Mouse (Mus musculus) lung, postnatal 4 days (tissue): ENCODE measurements at regions not wholly inside any gene's neighbourhood (a gene's known extent, or its start where the extent isn't known, plus 50 kb on each side); places are given as distances from the start of the nearest gene placed in this dataset.
A peak's percentile ranks its signal among the peaks of the same experiment; 100 is the strongest.

Experiments used
- DNase-seq, 2 experiments: peaks; one replicate each; pipeline ENCODE4 v3.0.0; 2021

DNA sequence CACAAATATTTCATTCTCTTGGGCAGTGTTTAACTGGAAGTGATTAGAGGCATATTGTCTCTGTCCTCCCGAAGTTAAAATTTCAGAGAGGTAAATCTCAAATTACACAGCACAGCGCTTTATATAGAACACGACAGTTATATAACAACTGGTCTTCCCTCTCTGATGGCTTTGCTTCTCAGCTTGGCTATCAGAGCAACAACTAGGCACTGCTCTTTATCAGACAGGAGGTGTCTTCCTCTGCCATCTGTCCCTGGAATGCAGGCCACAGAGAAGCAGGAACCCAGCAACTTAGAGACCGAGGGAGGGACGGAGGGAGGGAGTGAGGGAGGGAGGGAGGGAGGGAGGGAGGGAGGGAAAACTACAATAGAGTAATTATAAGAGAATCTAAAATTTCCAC is 129.4 kb upstream of the Tll1 start:
- DNase-seq = no peak

DNA sequence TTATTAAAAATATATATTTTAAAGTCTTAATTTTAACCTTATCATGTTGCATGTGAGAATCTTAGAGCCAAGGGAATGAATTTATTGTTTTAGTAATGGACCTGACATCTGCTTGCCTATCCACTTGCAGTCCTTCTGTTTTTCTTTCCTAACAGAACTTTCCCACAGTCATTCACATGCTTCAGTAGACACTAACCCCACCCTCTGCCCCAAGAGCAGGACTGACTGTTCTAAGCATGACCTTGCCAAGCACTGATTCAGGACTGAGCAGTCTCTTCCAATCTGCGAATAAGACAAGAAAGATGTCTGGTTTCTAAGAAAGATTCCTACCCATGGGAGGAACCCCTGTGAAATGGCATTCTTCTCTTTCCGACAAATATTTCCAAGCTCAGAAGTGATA is 117.9 kb upstream of the Tll1 start:
- no peak for DNase-seq

DNA sequence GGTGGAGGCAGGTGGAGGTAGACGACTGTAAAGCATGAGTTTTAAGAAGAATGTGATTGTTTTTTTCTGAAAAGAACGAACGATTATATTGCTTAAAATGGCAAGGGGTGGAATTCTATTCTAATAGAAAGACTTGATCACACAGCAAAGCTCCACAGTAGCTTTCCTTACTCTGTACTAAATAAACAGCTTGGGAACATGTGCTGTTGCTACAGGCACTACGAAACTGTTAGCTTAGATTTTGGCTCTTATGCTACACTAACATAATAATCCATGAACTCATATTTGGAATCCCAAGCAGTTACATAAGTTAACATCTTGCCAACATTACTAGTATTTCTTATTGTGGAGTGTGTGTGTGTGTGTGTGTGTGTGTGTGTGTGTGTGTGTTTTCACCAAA is 114.3 kb upstream of the Tll1 start:
- DNase-seq = no peak

DNA sequence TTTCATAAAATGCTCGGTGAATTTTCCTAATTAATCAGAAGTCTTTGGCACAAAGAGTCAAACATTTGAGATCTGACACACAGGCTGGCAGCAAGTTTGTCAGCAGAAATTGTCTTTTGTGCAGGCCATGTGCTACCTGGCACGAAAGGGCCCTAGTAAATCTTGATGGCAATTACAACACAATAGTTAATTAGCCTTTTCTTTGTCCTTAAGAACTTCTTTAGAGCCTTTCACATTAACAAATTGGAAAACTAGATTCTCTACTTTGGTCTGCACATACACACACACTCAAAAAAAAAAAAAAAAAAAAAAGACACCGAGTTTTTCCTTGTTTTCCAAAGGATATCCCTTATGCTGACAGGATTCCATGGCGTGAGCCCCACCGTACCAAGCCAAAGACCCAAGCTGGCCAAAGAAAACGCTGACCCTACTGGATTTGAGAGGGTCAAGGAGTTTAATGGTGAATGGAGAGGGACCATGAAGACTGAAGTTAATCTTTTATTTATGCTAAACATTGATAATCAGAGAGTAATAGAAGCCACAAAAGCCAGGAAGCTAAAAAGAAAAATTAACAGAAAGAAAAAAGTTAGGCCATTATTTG is 113.2 kb upstream of the Tll1 start:
- DNase-seq = no peak

DNA sequence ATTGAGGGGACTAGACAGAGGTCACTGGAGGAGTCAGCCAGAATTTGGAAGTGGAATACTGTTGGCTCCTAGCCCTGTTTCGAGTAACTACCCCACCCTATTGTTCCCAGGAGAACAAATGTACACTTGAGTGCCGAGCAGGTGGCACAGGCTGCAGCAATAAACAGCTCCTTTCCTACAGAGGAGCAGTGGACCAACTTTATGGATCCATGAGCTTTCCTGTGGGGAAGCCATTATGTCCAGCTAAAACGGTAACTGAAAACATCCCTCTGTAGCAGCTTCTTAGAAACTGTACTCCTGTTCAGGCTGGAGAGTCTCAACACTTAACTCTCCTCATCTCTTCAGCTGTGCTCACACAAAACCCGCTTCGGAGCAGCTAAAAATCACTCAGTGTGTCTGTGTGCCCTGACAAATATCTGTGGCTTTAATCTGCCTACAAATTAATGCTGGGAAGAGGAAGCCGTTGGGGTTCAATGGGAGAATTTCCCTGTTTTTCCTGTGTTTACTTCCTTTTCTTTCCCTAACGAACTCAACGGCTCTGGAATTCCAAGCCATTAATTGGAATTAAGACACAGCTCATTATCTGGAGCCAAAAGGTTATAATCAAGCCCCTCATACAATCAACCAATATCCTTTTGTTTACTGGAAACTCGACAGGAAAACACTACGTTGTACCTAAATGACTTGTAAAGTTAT is 112.6 kb upstream of the Tll1 start:
- peak; percentile 13 to 22 for DNase-seq

DNA sequence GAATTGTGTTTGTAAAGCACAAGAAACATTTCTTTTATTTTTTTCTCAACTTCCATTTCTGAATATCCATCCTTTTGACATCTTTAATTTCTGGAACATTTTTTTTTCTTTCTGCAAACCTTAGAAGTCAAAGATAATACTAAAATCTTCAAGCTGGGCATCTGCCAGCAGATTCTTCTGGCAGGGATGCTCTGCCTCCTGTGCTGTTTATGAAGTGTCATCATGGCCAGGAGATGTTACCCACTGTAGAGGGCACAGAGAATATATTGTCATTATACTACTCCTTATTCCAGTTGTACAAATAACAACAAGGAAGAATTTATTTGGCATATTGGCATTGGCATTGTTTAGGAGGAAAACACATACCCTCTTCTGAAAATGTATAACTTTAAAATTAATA is 111.7 kb upstream of the Tll1 start:
- no peak for DNase-seq

DNA sequence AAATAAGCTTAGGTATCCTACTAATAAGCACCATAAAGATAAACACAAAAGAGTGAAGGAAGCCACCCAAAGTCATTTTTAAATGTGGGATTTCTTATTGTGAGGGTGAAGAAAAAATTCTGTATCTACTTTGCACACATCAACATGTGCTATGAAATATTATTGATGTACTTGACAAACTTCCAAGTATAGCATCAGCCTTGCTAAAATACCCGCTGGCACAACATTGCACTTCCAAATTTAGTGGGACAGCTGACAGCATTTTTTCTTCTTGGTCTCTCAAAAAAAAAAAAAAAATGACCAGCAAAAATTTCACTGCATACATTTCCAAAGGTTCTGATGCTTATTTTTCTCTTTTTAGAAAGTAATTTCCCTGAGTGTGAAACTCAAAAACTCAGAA is 101.9 kb upstream of the Tll1 start:
- no peak for DNase-seq

DNA sequence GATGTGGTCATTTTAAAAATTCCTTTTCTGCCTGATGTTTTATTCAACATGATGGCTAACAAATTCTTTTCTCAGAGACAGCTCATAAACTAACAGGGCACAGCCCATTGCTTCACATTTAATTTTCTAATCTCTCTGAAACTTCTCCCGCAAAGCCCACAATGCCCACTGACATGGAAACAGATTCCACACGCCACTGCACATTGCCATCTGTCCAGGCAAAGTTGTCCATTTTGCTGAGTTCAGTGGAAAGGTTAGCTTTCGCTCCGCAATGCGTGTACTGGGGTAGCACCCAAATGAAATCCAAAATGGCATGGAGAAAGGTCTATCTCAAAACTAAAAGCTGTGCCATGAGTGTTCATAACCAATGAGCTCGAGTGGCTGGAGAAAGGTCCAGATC is 76.7 kb upstream of the Tll1 start:
- no peak for DNase-seq

DNA sequence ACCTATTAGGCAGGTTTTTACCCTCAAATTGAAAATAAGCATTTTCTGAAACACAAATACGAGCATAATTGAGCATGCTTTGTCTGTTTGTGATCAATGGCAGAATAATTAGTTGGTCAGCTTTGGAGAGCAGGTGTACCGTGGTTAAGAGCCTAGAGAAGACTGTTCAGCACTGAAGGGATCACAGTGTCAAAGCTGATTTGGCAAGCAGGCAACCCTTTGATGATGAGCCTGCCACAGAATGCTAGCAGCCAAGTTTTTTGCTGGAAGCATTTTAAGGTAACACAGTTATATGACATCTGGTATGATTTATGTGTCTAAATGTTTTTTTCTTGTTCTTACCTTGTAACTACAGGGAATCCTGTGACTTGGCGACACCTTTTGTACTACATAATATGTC is 75.5 kb upstream of the Tll1 start:
- no peak for DNase-seq

DNA sequence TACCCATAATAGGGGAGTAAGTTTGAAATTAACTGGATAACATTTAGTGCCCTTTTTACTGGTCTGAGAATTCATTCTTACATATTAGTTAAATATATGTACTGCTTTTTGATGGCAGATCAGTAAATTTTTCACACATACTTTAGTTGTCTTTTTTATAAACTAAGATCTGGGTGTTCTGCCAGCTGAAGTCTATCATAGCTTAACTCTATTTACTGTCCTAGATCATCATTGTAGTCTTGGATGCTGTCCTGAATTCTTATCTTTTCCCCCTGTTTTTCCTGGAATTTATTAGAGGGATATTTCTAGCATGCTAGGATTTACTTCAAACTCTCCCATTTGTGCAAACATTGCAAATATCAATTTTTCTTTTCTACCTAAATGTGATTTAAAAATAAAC is 74.3 kb upstream of the Tll1 start:
- no peak for DNase-seq

DNA sequence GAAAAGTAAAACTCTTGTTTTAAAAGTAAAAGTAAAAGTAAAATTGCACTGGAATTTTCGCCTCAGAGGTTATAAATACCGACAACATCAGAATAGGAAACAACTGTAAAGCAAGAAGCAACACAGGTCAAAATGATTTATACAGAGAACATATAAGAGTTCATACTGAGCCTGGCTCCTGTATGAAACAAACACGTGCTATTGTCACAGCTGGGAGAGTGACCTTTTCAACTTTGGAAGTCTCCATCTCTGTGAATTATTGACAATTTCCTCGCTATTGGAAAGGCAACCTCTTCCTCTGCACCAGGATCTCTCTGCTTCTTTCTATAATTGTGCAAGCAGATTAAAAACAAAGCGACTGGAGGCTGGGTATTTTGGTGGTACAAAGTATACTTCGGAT is 70.0 kb upstream of the Tll1 start:
- no peak for DNase-seq

DNA sequence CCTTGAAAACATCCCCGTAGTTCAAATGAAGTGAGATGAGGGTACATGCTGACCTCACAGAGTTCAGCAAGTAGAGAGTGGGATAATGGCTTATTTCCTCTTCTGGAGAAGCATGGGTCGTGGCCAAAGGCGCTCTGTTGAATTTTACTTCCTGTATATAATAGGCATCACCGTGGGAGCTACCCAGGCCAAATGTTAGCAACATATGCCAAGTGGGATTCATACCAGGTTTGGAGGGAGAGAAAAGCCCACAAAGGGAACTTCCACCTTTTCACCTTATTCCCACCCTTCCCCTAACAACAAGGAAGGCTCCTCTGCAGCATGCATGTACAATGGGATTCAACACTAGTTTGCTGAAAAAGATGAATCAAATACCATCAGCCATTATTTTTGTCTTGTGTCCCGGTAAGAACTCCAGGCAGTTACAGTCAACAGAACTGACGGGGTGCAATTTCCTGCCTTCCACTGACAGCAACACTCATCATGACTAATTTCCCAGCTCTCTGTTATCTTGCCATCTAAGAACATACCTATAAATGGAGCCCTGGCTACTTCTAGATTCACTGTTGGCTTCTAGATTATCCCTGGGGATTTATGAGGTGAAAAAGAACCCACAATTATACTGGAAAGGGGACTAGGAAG is 59.4 kb upstream of the Tll1 start:
- peak; percentile 15 to 27 for DNase-seq
